Mouse (Mus musculus): ENCODE measurements at regions not wholly inside any gene's neighbourhood (a gene's known extent, or its start where the extent isn't known, plus 50 kb on each side); places are given as distances from the start of the nearest gene placed in this dataset.

GRCm38 (mm10) chr8:7973791-7974190 lies 687.3 kb downstream of the Efnb2 start:
- 90% methylated on average over 4 of the region's 4 CpGs for WGBS
- no peak for ATAC-seq (ENCODE audit: low read depth)
- no peak overlapping the region for H3K27ac ChIP-seq (ENCODE audit: low read length)

GRCm38 (mm10) chr8:7964276-7964675 lies 696.8 kb downstream of the Efnb2 start:
- Histone ChIP-seq H3K27ac (ENCODE audit: low read length) (no peak overlapping the region), H3K4me1 (replicated peaks; ENCODE audit: control insufficient read depth, insufficient read depth, low read length) (no peaks in the 10 kb centered on the region), H3K4me2 (ENCODE audit: low read depth, low read length) (no peak overlapping the region), H3K9me3 (ENCODE audit: control insufficient read depth, low read length) (no peaks in the 10 kb centered on the region), H3K36me3 (ENCODE audit: control insufficient read depth, insufficient read depth, low read length) (no peaks in the 10 kb centered on the region), H3K4me3 (ENCODE audit: low read length) (no peak overlapping the region), H3K9ac (ENCODE audit: low read length) (no peak overlapping the region), H3K27me3 (ENCODE audit: control insufficient read depth, insufficient read depth, low read depth, low read length) (no peaks in the 10 kb centered on the region)
- ATAC-seq (ENCODE audit: low read depth): no peak
- WGBS: 95% methylated on average over 2 of the region's 2 CpGs

More at GRCm38 (mm10) chr8:7973791-7974190, 687.3 kb downstream of the Efnb2 start:
- Histone ChIP-seq H3K9me3 (ENCODE audit: control insufficient read depth, low read length) (no peaks in the 10 kb centered on the region), H3K27me3 (ENCODE audit: control insufficient read depth, insufficient read depth, low read depth, low read length) (no peaks in the 10 kb centered on the region), H3K36me3 (ENCODE audit: control insufficient read depth, insufficient read depth, low read length) (no peaks in the 10 kb centered on the region), H3K4me3 (ENCODE audit: low read length) (no peak overlapping the region), H3K9ac (ENCODE audit: low read length) (no peak overlapping the region), H3K4me2 (ENCODE audit: low read depth, low read length) (no peak overlapping the region), H3K4me1 (replicated peaks; ENCODE audit: control insufficient read depth, insufficient read depth, low read length) (no peaks in the 10 kb centered on the region)

GRCm38 (mm10) chr8:7956745-7957144 lies 704.3 kb downstream of the Efnb2 start:
- Histone ChIP-seq H3K4me3 (ENCODE audit: low read length) (no peak overlapping the region), H3K27ac (ENCODE audit: low read length) (no peak overlapping the region), H3K9me3 (ENCODE audit: control insufficient read depth, low read length) (no peaks in the 10 kb centered on the region), H3K4me2 (ENCODE audit: low read depth, low read length) (no peak overlapping the region), H3K36me3 (ENCODE audit: control insufficient read depth, insufficient read depth, low read length) (no peaks in the 10 kb centered on the region), H3K4me1 (replicated peaks; ENCODE audit: control insufficient read depth, insufficient read depth, low read length) (no peaks in the 10 kb centered on the region), H3K9ac (ENCODE audit: low read length) (no peak overlapping the region), H3K27me3 (ENCODE audit: control insufficient read depth, insufficient read depth, low read depth, low read length) (no peaks in the 10 kb centered on the region)
- ATAC-seq (ENCODE audit: low read depth): no peak

GRCm38 (mm10) chr8:7954851-7955250 lies 706.2 kb downstream of the Efnb2 start:
- H3K4me3 ChIP-seq (ENCODE audit: low read length): no peak overlapping the region

GRCm38 (mm10) chr8:7945966-7946775 lies 714.9 kb downstream of the Efnb2 start:
- no peak for ATAC-seq (ENCODE audit: low read depth)
- H3K9ac ChIP-seq (ENCODE audit: low read length): no peak overlapping the region
- no peaks in the 10 kb centered on the region for H3K36me3 ChIP-seq (ENCODE audit: control insufficient read depth, insufficient read depth, low read length)
- H3K4me3 ChIP-seq (ENCODE audit: low read length): no peak overlapping the region
- 86% methylated on average over 10 of the region's 10 CpGs for WGBS
- H3K27me3 ChIP-seq (ENCODE audit: control insufficient read depth, insufficient read depth, low read depth, low read length): no peaks in the 10 kb centered on the region
- H3K9me3 ChIP-seq (ENCODE audit: control insufficient read depth, low read length): no peaks in the 10 kb centered on the region
- H3K27ac ChIP-seq (ENCODE audit: low read length): no peak overlapping the region
- no peaks in the 10 kb centered on the region for H3K4me1 ChIP-seq (replicated peaks; ENCODE audit: control insufficient read depth, insufficient read depth, low read length)
- no peak overlapping the region for H3K4me2 ChIP-seq (ENCODE audit: low read depth, low read length)

More at GRCm38 (mm10) chr8:7954851-7955250, 706.2 kb downstream of the Efnb2 start:
- Histone ChIP-seq H3K9me3 (ENCODE audit: control insufficient read depth, low read length) (no peaks in the 10 kb centered on the region), H3K9ac (ENCODE audit: low read length) (no peak overlapping the region), H3K4me2 (ENCODE audit: low read depth, low read length) (no peak overlapping the region), H3K36me3 (ENCODE audit: control insufficient read depth, insufficient read depth, low read length) (no peaks in the 10 kb centered on the region), H3K4me1 (replicated peaks; ENCODE audit: control insufficient read depth, insufficient read depth, low read length) (no peaks in the 10 kb centered on the region), H3K27me3 (ENCODE audit: control insufficient read depth, insufficient read depth, low read depth, low read length) (no peaks in the 10 kb centered on the region), H3K27ac (ENCODE audit: low read length) (no peak overlapping the region)
- ATAC-seq (ENCODE audit: low read depth): no peak
- 85% methylated on average over 3 of the region's 3 CpGs for WGBS

- H3K27me3 ChIP-seq (ENCODE audit: control insufficient read depth, insufficient read depth, low read depth, low read length): no peaks in the 10 kb centered on the region
- no peak overlapping the region for H3K9ac ChIP-seq (ENCODE audit: low read length)
- no peak overlapping the region for H3K27ac ChIP-seq (ENCODE audit: low read length)
- H3K4me2 ChIP-seq (ENCODE audit: low read depth, low read length): no peak overlapping the region
- WGBS: 84% methylated on average over 2 of the region's 2 CpGs
- ATAC-seq (ENCODE audit: low read depth): no peak
- no peaks in the 10 kb centered on the region for H3K36me3 ChIP-seq (ENCODE audit: control insufficient read depth, insufficient read depth, low read length)
- H3K9me3 ChIP-seq (ENCODE audit: control insufficient read depth, low read length): no peaks in the 10 kb centered on the region
- H3K4me1 ChIP-seq (replicated peaks; ENCODE audit: control insufficient read depth, insufficient read depth, low read length): no peaks in the 10 kb centered on the region
- H3K4me3 ChIP-seq (ENCODE audit: low read length): no peak overlapping the region
Measured at GRCm38 (mm10) chr8:7936596-7936995, 724.4 kb downstream of the Efnb2 start.

- H3K27ac ChIP-seq (ENCODE audit: low read length): no peak overlapping the region
- H3K4me1 ChIP-seq (replicated peaks; ENCODE audit: control insufficient read depth, insufficient read depth, low read length): no peaks in the 10 kb centered on the region
- H3K4me3 ChIP-seq (ENCODE audit: low read length): no peak overlapping the region
- no peaks in the 10 kb centered on the region for H3K36me3 ChIP-seq (ENCODE audit: control insufficient read depth, insufficient read depth, low read length)
- no peak overlapping the region for H3K9ac ChIP-seq (ENCODE audit: low read length)
- no peaks in the 10 kb centered on the region for H3K27me3 ChIP-seq (ENCODE audit: control insufficient read depth, insufficient read depth, low read depth, low read length)
- no peaks in the 10 kb centered on the region for H3K9me3 ChIP-seq (ENCODE audit: control insufficient read depth, low read length)
- peak overlapping the region; percentile 8; the same call in 1 of the 2 replicates for H3K4me2 ChIP-seq (ENCODE audit: low read depth, low read length)
- ATAC-seq (ENCODE audit: low read depth): no peak
- WGBS: 36% methylated on average over 8 of the region's 8 CpGs
Measured at GRCm38 (mm10) chr8:7919416-7919815, 741.6 kb downstream of the Efnb2 start.

- 57% methylated on average over 3 of the region's 3 CpGs for WGBS
- no peaks in the 10 kb centered on the region for H3K36me3 ChIP-seq (ENCODE audit: control insufficient read depth, insufficient read depth, low read length)
- no peaks in the 10 kb centered on the region for H3K27me3 ChIP-seq (ENCODE audit: control insufficient read depth, insufficient read depth, low read depth, low read length)
- ATAC-seq (ENCODE audit: low read depth): no peak
- H3K9ac ChIP-seq (ENCODE audit: low read length): no peak overlapping the region
- H3K4me1 ChIP-seq (replicated peaks; ENCODE audit: control insufficient read depth, insufficient read depth, low read length): no peaks in the 10 kb centered on the region
- H3K4me3 ChIP-seq (ENCODE audit: low read length): no peak overlapping the region
- no peak overlapping the region for H3K4me2 ChIP-seq (ENCODE audit: low read depth, low read length)
- H3K27ac ChIP-seq (ENCODE audit: low read length): no peak overlapping the region
- no peaks in the 10 kb centered on the region for H3K9me3 ChIP-seq (ENCODE audit: control insufficient read depth, low read length)
Measured at GRCm38 (mm10) chr8:7894338-7894737, 766.7 kb downstream of the Efnb2 start.

- Histone ChIP-seq H3K9ac (ENCODE audit: low read length) (no peak overlapping the region), H3K27ac (ENCODE audit: low read length) (no peak overlapping the region), H3K4me3 (ENCODE audit: low read length) (no peak overlapping the region), H3K4me2 (ENCODE audit: low read depth, low read length) (no peak overlapping the region), H3K36me3 (ENCODE audit: control insufficient read depth, insufficient read depth, low read length) (no peaks in the 10 kb centered on the region), H3K9me3 (ENCODE audit: control insufficient read depth, low read length) (no peaks in the 10 kb centered on the region), H3K4me1 (replicated peaks; ENCODE audit: control insufficient read depth, insufficient read depth, low read length) (no peaks in the 10 kb centered on the region), H3K27me3 (ENCODE audit: control insufficient read depth, insufficient read depth, low read depth, low read length) (no peaks in the 10 kb centered on the region)
- ATAC-seq (ENCODE audit: low read depth): no peak
- WGBS: 80% methylated on average over 1 of the region's 1 CpGs
Measured at GRCm38 (mm10) chr8:7853169-7853568, 807.9 kb downstream of the Efnb2 start.
